Mouse (Mus musculus): Measurements from ENCODE around the gene Il19. TPM values are rescaled to one million over a fixed set of nuclear protein-coding genes. Genes with fewer than 3 reads are reported as not detected.

The Il19 gene
- 0.37 TPM in 1 of 2 replicates, not detected in the other for total RNA-seq (2014; rRNA removed)
- 0.21 TPM in 1 of 2 replicates, not detected in the other for polyA plus RNA-seq (2015; fragmentation: Nextera tagmentation; extraction: Ambion mirVana)

GRCm38 (mm10) chr1:130940065-130940687, at the start of gene Il19:
Gene Il19 (minus strand): TSS chr1:130940115.
- no peak within 1 kb of the TSS for H3K4me2 ChIP-seq (ENCODE audit: low read depth, low read length)
- H3K27me3 ChIP-seq (ENCODE audit: insufficient read depth, low read length) = no peaks in the 10 kb centered on the region
- no peaks in the 10 kb centered on the region for H3K36me3 ChIP-seq (ENCODE audit: insufficient read depth, low read length)
- no peaks in the 10 kb centered on the region for H3K9me3 ChIP-seq (ENCODE audit: low read length)
- no peak for ATAC-seq
- WGBS = 46% methylated on average over 4 of the region's 4 CpGs
- no peak for TF ChIP-seq CTCF (IDR thresholded peaks at IDR 0.05; ENCODE audit: low read depth)
- peaks cover 9% of the 10 kb centered on the region; the same call in 1 of the 2 replicates for H3K4me1 ChIP-seq (ENCODE audit: insufficient read depth, low read length)
- no peak within 1 kb of the TSS for H3K4me3 ChIP-seq (ENCODE audit: low read length)
- no peak within 1 kb of the TSS for H3K9ac ChIP-seq (replicated peaks; ENCODE audit: low read length)
- no peak within 1 kb of the TSS for H3K27ac ChIP-seq
- DNase-seq (ENCODE audit: low spot score) = peak; percentile 28

DNA sequence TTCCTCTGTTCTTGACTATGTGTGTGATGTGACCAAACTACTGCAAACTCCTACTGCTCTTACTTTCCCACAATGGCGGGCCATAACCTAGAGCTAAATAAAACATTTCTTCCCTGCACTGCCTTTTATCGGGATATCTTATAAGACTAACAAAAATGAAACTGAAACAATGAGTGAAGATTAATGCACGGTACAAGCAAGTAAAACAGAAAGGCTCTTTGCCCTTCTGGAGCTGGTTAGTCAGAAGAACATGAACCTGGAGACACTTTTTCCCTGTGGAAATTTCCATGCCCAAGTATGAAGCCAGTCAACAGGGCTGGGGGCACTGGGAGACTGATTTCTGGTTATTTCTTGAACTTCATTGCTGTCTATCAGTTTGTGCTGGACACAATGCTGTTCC, 49.4 kb upstream of the Il19 start:
- WGBS = 92% methylated on average over 3 of the region's 3 CpGs

DNA sequence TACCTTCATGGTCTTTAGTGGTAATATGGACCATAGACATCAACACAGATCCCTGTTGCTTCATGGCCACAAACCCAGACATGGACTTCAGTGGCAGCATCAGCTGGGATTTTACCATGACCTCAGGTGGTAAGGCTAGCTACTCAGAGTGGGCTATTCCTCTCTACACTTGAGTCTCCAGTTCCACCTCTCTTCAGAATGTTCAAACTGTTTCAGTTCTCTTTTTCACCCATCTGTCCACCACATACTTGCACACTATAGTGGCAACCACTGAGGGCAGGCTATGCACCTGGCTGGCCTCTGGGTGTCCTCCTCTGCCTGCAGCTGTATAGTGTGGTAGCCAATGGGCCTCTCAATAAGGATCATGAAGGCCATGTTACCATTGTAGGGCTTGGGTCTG, 47.5 kb upstream of the Il19 start:
- Histone ChIP-seq H3K27ac (no peak overlapping the region), H3K4me2 (ENCODE audit: low read depth, low read length) (no peak overlapping the region), H3K27me3 (ENCODE audit: insufficient read depth, low read length) (no peaks in the 10 kb centered on the region), H3K4me3 (ENCODE audit: low read length) (no peak overlapping the region), H3K36me3 (ENCODE audit: insufficient read depth, low read length) (no peaks in the 10 kb centered on the region), H3K9me3 (ENCODE audit: low read length) (no peaks in the 10 kb centered on the region), H3K9ac (replicated peaks; ENCODE audit: low read length) (no peak overlapping the region), H3K4me1 (ENCODE audit: insufficient read depth, low read length) (no peaks in the 10 kb centered on the region)
- ATAC-seq = no peak
- no peak for TF ChIP-seq CTCF (IDR thresholded peaks at IDR 0.05; ENCODE audit: low read depth)
- no peak for DNase-seq (ENCODE audit: low spot score)

More for the DNA sequence above, 49.4 kb upstream of the Il19 start:
- no peak for TF ChIP-seq CTCF (IDR thresholded peaks at IDR 0.05; ENCODE audit: low read depth)
- H3K4me3 ChIP-seq (ENCODE audit: low read length) = no peak overlapping the region
- H3K36me3 ChIP-seq (ENCODE audit: insufficient read depth, low read length) = no peaks in the 10 kb centered on the region
- no peaks in the 10 kb centered on the region for H3K27me3 ChIP-seq (ENCODE audit: insufficient read depth, low read length)
- H3K9ac ChIP-seq (replicated peaks; ENCODE audit: low read length) = no peak overlapping the region
- H3K9me3 ChIP-seq (ENCODE audit: low read length) = no peaks in the 10 kb centered on the region
- H3K4me2 ChIP-seq (ENCODE audit: low read depth, low read length) = no peak overlapping the region
- H3K27ac ChIP-seq = no peak overlapping the region
- H3K4me1 ChIP-seq (ENCODE audit: insufficient read depth, low read length) = no peaks in the 10 kb centered on the region
- DNase-seq (ENCODE audit: low spot score) = no peak
- ATAC-seq = no peak

- Histone ChIP-seq H3K36me3 (ENCODE audit: insufficient read depth, low read length) (no peaks in the 10 kb centered on the region), H3K9ac (replicated peaks; ENCODE audit: low read length) (no peak overlapping the region), H3K27ac (no peak overlapping the region), H3K4me3 (ENCODE audit: low read length) (no peak overlapping the region), H3K4me1 (ENCODE audit: insufficient read depth, low read length) (no peaks in the 10 kb centered on the region), H3K9me3 (ENCODE audit: low read length) (no peaks in the 10 kb centered on the region), H3K4me2 (ENCODE audit: low read depth, low read length) (no peak overlapping the region), H3K27me3 (ENCODE audit: insufficient read depth, low read length) (no peaks in the 10 kb centered on the region)
- no peak for ATAC-seq
- 88% methylated on average over 5 of the region's 5 CpGs for WGBS
- TF ChIP-seq CTCF (IDR thresholded peaks at IDR 0.05; ENCODE audit: low read depth) = no peak
- DNase-seq (ENCODE audit: low spot score) = no peak
These were observed 47.1 kb upstream of the Il19 start for GRCm38 (mm10) chr1:130987001-130987400.

DNA sequence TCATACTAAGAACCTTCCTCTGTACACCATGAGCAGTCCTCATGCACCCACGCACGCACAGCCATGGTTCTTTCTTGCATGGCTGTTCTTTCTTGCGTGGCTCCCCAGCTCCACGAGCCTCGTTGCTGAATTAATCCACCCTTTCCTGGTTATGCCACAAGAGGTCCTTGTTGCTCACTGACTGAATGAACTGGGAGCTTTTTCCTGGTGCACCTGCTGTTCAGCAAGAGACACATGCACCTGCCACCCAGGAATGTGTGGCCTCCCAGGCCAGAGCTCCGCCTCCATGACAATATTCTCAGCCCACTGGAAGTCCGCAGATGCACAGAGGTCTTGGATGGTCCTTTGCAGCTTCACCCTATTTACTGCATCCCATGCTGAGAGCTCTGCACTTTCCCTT, 44.5 kb upstream of the Il19 start:
- no peaks in the 10 kb centered on the region for H3K36me3 ChIP-seq (ENCODE audit: insufficient read depth, low read length)
- DNase-seq (ENCODE audit: low spot score) (peak; percentile 6), ATAC-seq (no peak)
- no peak overlapping the region for H3K9ac ChIP-seq (replicated peaks; ENCODE audit: low read length)
- WGBS = 70% methylated on average over 7 of the region's 7 CpGs
- H3K4me1 ChIP-seq (ENCODE audit: insufficient read depth, low read length) = no peaks in the 10 kb centered on the region
- no peak overlapping the region for H3K4me3 ChIP-seq (ENCODE audit: low read length)
- H3K27ac ChIP-seq = no peak overlapping the region
- peak; percentile 30; the same call in 1 of the 2 replicates for TF ChIP-seq CTCF (IDR thresholded peaks at IDR 0.05; ENCODE audit: low read depth)
- H3K9me3 ChIP-seq (ENCODE audit: low read length) = no peaks in the 10 kb centered on the region
- no peak overlapping the region for H3K4me2 ChIP-seq (ENCODE audit: low read depth, low read length)
- H3K27me3 ChIP-seq (ENCODE audit: insufficient read depth, low read length) = no peaks in the 10 kb centered on the region

DNA sequence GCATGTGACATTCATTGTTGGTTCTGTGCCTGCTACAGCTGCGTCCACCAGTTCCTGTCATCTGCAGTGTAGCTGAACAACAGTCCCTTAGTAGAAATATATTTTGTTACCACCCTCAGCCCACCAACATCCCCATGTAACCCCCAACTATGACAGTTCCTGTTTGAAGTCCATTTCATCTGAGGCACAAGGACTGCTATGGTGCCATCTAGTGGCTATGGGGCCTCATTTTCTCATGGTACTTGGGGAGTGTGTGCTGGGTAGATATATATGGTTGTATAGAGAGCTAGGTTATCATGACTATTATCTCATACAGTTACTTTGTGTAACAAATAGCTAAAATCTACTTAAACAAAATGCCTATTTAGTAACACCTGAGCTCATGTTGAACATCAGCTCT, 39.5 kb upstream of the Il19 start:
- Histone ChIP-seq H3K27me3 (ENCODE audit: insufficient read depth, low read length) (no peaks in the 10 kb centered on the region), H3K4me1 (ENCODE audit: insufficient read depth, low read length) (no peaks in the 10 kb centered on the region), H3K4me3 (ENCODE audit: low read length) (no peak overlapping the region), H3K36me3 (ENCODE audit: insufficient read depth, low read length) (no peaks in the 10 kb centered on the region), H3K4me2 (ENCODE audit: low read depth, low read length) (no peak overlapping the region), H3K9ac (replicated peaks; ENCODE audit: low read length) (no peak overlapping the region), H3K27ac (no peak overlapping the region), H3K9me3 (ENCODE audit: low read length) (no peaks in the 10 kb centered on the region)
- peak; percentile 69 for DNase-seq (ENCODE audit: low spot score)
- WGBS = 52% methylated on average over 1 of the region's 1 CpGs
- peak; percentile 80 for TF ChIP-seq CTCF (IDR thresholded peaks at IDR 0.05; ENCODE audit: low read depth)
- ATAC-seq = no peak

- no peak for TF ChIP-seq CTCF (IDR thresholded peaks at IDR 0.05; ENCODE audit: low read depth)
- ATAC-seq (no peak), DNase-seq (ENCODE audit: low spot score) (peak; percentile 8)
- no peaks in the 10 kb centered on the region for H3K9me3 ChIP-seq (ENCODE audit: low read length)
- no peaks in the 10 kb centered on the region for H3K36me3 ChIP-seq (ENCODE audit: insufficient read depth, low read length)
- H3K27ac ChIP-seq = no peak overlapping the region
- H3K4me3 ChIP-seq (ENCODE audit: low read length) = no peak overlapping the region
- H3K4me1 ChIP-seq (ENCODE audit: insufficient read depth, low read length) = no peaks in the 10 kb centered on the region
- H3K4me2 ChIP-seq (ENCODE audit: low read depth, low read length) = no peak overlapping the region
- no peak overlapping the region for H3K9ac ChIP-seq (replicated peaks; ENCODE audit: low read length)
- H3K27me3 ChIP-seq (ENCODE audit: insufficient read depth, low read length) = no peaks in the 10 kb centered on the region
- WGBS = 68% methylated on average over 6 of the region's 6 CpGs
These were observed 24.0 kb upstream of the Il19 start for GRCm38 (mm10) chr1:130963891-130964290.

Data from hindbrain, postnatal 0 days (tissue).